Mouse (Mus musculus) lung, embryonic 14.5 days (tissue): ENCODE results near the gene Tjp2. TPM values are rescaled to one million over a fixed set of nuclear protein-coding genes. Genes with fewer than 3 reads are reported as not detected.

Source experiments
- ATAC-seq: fragments of 200-750 bp; cut with Nextera tagmentation; 2 replicates; pipeline ENCODE4 v1.8.0; 2017; ENCODE audit warnings: mild to moderate bottlenecking, moderate TSS enrichment, moderate library complexity; ENCODE audit not compliant: insufficient read depth
- DNase-seq: peaks from one replicate; pipeline ENCODE4 v3.0.0-alpha.2; 2015
- H3K27ac ChIP-seq: fragments of 300-500 bp; sonication (generic); 2 replicates; pipeline ENCODE4 v1.5.1; 2014; ENCODE audit warnings: low read depth, mild to moderate bottlenecking, moderate library complexity
- H3K27me3 ChIP-seq: fragments of 300-500 bp; sonication (generic); 2 replicates; pipeline ENCODE4 v1.6.1; 2014; ENCODE audit warnings: low read length, control low read depth; ENCODE audit not compliant: insufficient read depth
- H3K36me3 ChIP-seq: fragments of 300-500 bp; sonication (generic); 2 replicates; pipeline ENCODE4 v1.6.1; 2014; ENCODE audit warnings: control low read depth; ENCODE audit not compliant: insufficient read depth
- H3K4me1 ChIP-seq: fragments of 300-500 bp; sonication (generic); 2 replicates; pipeline ENCODE4 v1.6.1; 2014; ENCODE audit warnings: antibody characterized with exemption, control low read depth; ENCODE audit not compliant: insufficient read depth
- H3K4me2 ChIP-seq: fragments of 300-500 bp; sonication (generic); 2 replicates; pipeline ENCODE4 v1.6.1; 2014; ENCODE audit warnings: mild to moderate bottlenecking
- H3K4me3 ChIP-seq: fragments of 300-500 bp; sonication (generic); 2 replicates; pipeline ENCODE4 v1.5.1; 2014; ENCODE audit warnings: low read depth, low read length
- H3K9ac ChIP-seq: fragments of 300-500 bp; sonication (generic); 2 replicates; pipeline ENCODE4 v1.6.1; 2014
- H3K9me3 ChIP-seq: fragments of 300-500 bp; sonication (generic); 2 replicates; pipeline ENCODE4 v1.6.1; 2016; ENCODE audit warnings: low read depth, low read length, control low read depth
- CTCF ChIP-seq: IDR thresholded peaks from 2 replicates; pipeline ENCODE4 v1.5.1; 2016; ENCODE audit warnings: antibody characterized with exemption, low read depth
- WGBS: fragments of 180-500 bp; shearing (Covaris S2); extraction: QIAGEN DNeasy Blood & Tissue Kit; methylation state at CpG from one replicate; pipeline ENCODE4 v1.1.7; 2014; 5-methylcytosine and 5-hydroxymethylcytosine counted together
- polyA plus RNA-seq: library from polyadenylated mRNA; unstranded; fragments of >200 nt; fragmentation: Nextera tagmentation; extraction: Ambion mirVana; gene quantifications from 2 replicates; pipeline ENCODE4 v1.2.1, GENCODE M21; 2014

Tjp2 gene
- polyA plus RNA-seq, 1 experiment from 2014 or later, result 40.0 TPM

GRCm38 (mm10) chr19:24134991-24135390, 89.8 kb downstream of the Tjp2 start:
- H3K9ac ChIP-seq, result no peak overlapping the region

DNA sequence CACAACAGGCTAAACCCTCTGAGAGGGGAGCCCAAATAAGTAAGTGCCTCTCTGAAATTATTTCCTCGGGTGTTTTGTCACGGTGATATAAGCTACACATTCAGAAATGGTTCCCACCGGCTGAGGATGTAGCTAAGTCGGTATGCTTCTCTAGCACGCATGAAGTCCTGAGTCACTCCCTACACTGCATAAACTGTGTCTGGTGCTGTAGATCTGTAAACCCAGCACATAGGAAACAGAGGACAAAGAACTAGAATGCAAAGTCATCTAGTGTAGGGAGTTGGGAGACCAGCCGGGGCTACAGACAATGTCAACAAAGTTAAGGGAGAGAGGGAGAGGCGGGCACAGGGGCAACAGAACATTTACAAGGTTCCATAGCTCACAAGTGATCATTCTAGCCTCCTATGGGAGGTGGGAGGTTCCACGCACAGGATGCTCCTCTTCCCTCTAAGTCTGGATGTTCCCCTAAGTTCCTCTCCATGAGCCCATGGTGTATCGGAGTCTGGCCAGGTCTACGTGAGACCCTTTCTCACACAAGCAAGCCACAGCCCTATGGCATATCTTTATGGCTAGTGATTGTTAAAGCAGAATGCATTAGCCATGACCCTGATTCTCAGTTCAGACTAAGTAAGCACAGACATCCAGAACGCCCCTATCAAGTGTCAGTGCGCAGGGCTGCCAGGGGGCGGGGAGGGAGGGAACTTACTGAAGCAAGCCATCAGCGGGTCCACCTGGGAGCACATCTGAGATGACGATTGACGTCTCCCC, 90.5 kb downstream of the Tjp2 start:
- DNase-seq, result no peak
- Histone ChIP-seq H3K36me3 (peaks cover 32% of the 10 kb centered on the region), H3K4me1 (no peaks in the 10 kb centered on the region), H3K9ac (no peak overlapping the region), H3K27ac (no peak overlapping the region), H3K9me3 (no peaks in the 10 kb centered on the region), H3K4me2 (peak overlapping the region; percentile 58), H3K27me3 (no peaks in the 10 kb centered on the region), H3K4me3 (peak overlapping the region; percentile 27)
- 63% methylated on average over 16 of the region's 16 CpGs for WGBS
- no peak; the same call in 1 of the 2 replicates for ATAC-seq
- no peak for TF ChIP-seq CTCF

More at GRCm38 (mm10) chr19:24134991-24135390, 89.8 kb downstream of the Tjp2 start:
- H3K27ac ChIP-seq, result no peak overlapping the region
- no peak for TF ChIP-seq CTCF
- H3K4me1 ChIP-seq, result no peaks in the 10 kb centered on the region
- ATAC-seq (no peak), DNase-seq (peak; percentile 60)
- peaks cover 26% of the 10 kb centered on the region for H3K36me3 ChIP-seq
- no peaks in the 10 kb centered on the region for H3K27me3 ChIP-seq
- 32% methylated on average over 10 of the region's 10 CpGs for WGBS
- no peaks in the 10 kb centered on the region for H3K9me3 ChIP-seq
- peak overlapping the region; percentile 58 for H3K4me2 ChIP-seq
- H3K4me3 ChIP-seq, result peak overlapping the region; percentile 27

DNA sequence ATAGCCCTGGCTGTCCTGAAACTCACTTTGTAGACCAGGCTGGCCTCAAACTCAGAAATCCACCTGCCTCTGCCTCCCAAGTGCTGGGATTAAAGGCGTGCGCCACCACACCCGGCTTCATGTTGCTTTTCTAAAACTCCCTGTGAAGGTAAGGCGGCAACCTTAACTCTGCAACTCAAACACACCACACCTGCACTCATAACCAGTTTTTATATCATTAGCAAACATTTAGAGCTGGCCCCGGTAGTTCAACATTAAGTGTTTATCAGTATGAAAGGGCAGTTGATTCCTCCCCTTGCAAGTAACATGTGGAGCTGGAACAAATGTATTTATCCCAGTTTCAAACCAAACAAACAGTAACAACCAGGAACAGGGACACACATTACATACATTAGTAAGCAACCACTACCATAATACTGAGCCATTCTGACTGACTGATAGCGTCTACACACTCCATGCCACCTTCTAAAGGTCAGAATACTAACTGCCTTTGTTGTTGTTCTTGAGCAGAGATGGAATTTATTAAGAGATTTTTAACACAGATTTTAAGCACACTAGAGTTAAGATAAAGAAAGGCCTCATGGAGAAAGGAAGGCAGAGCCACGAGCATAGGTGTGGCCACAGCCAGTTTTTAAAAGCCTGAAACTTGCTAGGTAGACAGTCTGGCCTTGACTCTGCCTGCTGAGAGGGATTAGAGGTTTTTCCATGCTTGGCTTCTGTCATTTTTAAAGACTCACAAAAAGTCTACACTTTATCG, 101.1 kb downstream of the Tjp2 start:
- no peak for DNase-seq
- Histone ChIP-seq H3K4me2 (no peak overlapping the region), H3K9me3 (no peaks in the 10 kb centered on the region), H3K4me1 (no peaks in the 10 kb centered on the region), H3K27me3 (no peaks in the 10 kb centered on the region), H3K36me3 (peaks cover 38% of the 10 kb centered on the region; the same call in 1 of the 2 replicates), H3K4me3 (no peak overlapping the region), H3K9ac (no peak overlapping the region), H3K27ac (no peak overlapping the region)
- 85% methylated on average over 8 of the region's 8 CpGs for WGBS
- no peak for ATAC-seq
- no peak for TF ChIP-seq CTCF

- ATAC-seq (no peak), DNase-seq (no peak)
- no peaks in the 10 kb centered on the region for H3K9me3 ChIP-seq
- H3K36me3 ChIP-seq, result peaks cover 38% of the 10 kb centered on the region
- H3K4me1 ChIP-seq, result no peaks in the 10 kb centered on the region
- no peak for TF ChIP-seq CTCF
- H3K27me3 ChIP-seq, result no peaks in the 10 kb centered on the region
- H3K4me2 ChIP-seq, result no peak overlapping the region
- no peak overlapping the region for H3K4me3 ChIP-seq
- 88% methylated on average over 6 of the region's 6 CpGs for WGBS
- no peak overlapping the region for H3K27ac ChIP-seq
- H3K9ac ChIP-seq, result no peak overlapping the region
These were observed 101.7 kb downstream of the Tjp2 start for GRCm38 (mm10) chr19:24123087-24123486.

DNA sequence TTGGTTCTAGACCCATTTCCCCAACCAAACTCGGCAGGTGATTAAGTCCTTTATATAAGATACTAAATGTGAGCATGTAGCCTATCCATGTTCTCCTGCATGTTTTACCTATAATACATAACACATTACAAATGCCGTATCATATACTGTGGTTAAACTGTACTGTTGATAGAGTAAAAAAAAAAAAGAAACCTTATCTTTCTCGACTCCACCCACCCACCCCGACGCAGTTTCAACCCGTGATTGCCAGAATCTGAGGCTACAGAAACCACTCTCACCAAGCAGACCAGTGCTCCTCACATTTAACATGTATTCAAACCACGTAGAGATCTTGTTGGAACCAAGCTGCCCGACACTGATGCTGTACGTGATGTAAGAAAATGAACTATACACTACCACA, 102.2 kb downstream of the Tjp2 start:
- peaks cover 34% of the 10 kb centered on the region for H3K36me3 ChIP-seq
- H3K27ac ChIP-seq, result no peak overlapping the region
- no peak overlapping the region for H3K9ac ChIP-seq
- no peak for TF ChIP-seq CTCF
- no peaks in the 10 kb centered on the region for H3K4me1 ChIP-seq
- DNase-seq (no peak), ATAC-seq (no peak)
- 81% methylated on average over 9 of the region's 9 CpGs for WGBS
- no peak overlapping the region for H3K4me3 ChIP-seq
- no peaks in the 10 kb centered on the region for H3K27me3 ChIP-seq
- no peak overlapping the region for H3K4me2 ChIP-seq
- H3K9me3 ChIP-seq, result no peaks in the 10 kb centered on the region

GRCm38 (mm10) chr19:24120811-24121210, 104.0 kb downstream of the Tjp2 start:
- peaks cover 35% of the 10 kb centered on the region for H3K36me3 ChIP-seq
- WGBS, result 67% methylated on average over 4 of the region's 4 CpGs

DNA sequence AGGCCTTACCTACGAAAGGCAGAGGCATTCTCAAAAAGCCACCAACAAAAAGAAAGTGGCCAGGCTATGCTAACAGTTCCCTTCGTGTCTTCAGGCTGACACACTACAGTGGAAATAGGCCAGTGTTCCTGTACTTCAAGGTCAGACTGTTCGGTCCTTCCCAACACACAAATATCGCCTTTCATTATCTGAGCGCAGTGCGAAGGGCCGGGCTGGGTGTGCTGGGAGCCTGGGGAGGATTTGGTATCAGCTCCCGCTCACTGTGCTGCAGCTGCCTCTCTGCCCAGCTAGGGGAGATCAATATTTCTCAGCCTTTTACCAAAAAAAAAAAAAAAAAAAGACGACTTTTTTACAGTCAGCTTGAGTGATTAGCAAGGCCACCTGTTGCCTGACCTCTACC, 106.1 kb downstream of the Tjp2 start:
- no peak overlapping the region for H3K27ac ChIP-seq
- no peak overlapping the region for H3K4me2 ChIP-seq
- H3K9ac ChIP-seq, result no peak overlapping the region
- ATAC-seq, result no peak
- TF ChIP-seq CTCF, result no peak
- no peaks in the 10 kb centered on the region for H3K4me1 ChIP-seq
- H3K4me3 ChIP-seq, result no peak overlapping the region
- peaks cover 49% of the 10 kb centered on the region for H3K36me3 ChIP-seq
- DNase-seq, result no peak
- no peaks in the 10 kb centered on the region for H3K27me3 ChIP-seq
- WGBS, result 77% methylated on average over 9 of the region's 9 CpGs
- no peaks in the 10 kb centered on the region for H3K9me3 ChIP-seq

More at GRCm38 (mm10) chr19:24120811-24121210, 104.0 kb downstream of the Tjp2 start:
- TF ChIP-seq CTCF, result no peak
- no peak overlapping the region for H3K4me3 ChIP-seq
- no peaks in the 10 kb centered on the region for H3K27me3 ChIP-seq
- no peak overlapping the region for H3K9ac ChIP-seq
- H3K4me2 ChIP-seq, result no peak overlapping the region
- ATAC-seq (no peak), DNase-seq (no peak)
- no peak overlapping the region for H3K27ac ChIP-seq
- no peaks in the 10 kb centered on the region for H3K4me1 ChIP-seq
- no peaks in the 10 kb centered on the region for H3K9me3 ChIP-seq
